Mouse (Mus musculus) myocyte (in vitro differentiated cells): ENCODE measurements around the gene Casz1. TPM values are rescaled to one million over a fixed set of nuclear protein-coding genes. Genes with fewer than 3 reads are reported as not detected.

Experiments used
- H3K27me3 ChIP-seq: one replicate; pipeline ENCODE4 v1.6.1; 2011; ENCODE audit not compliant: control insufficient read depth, insufficient read depth, insufficient read length
- H3K36me3 ChIP-seq: one replicate; pipeline ENCODE4 v1.6.1; 2011; ENCODE audit not compliant: control insufficient read depth, insufficient read depth
- H3K4me2 ChIP-seq: one replicate; pipeline ENCODE4 v1.6.1; 2011; ENCODE audit warnings: low read depth, control low read depth
- H3K4me3 ChIP-seq: one replicate; pipeline ENCODE4 v1.5.1; 2011; ENCODE audit warnings: mild to moderate bottlenecking, control low read depth, moderate library complexity
- H3K79me2 ChIP-seq: one replicate; pipeline ENCODE4 v1.6.1; 2011; ENCODE audit not compliant: control insufficient read depth, insufficient read depth
- H3ac ChIP-seq: one replicate; pipeline ENCODE4 v1.6.1; 2011; ENCODE audit not compliant: control insufficient read depth, insufficient read length
- CEBPB ChIP-seq: IDR thresholded peaks from 2 replicates; pipeline ENCODE4 v1.6.1; 2011; ENCODE audit warnings: mild to moderate bottlenecking, moderate library complexity; ENCODE audit not compliant: poor library complexity, insufficient read depth, severe bottlenecking
- E2F4 ChIP-seq: IDR thresholded peaks from one replicate; pipeline ENCODE4 v1.6.1; 2011; ENCODE audit warnings: mild to moderate bottlenecking, control low read depth, moderate library complexity; ENCODE audit not compliant: insufficient read depth
- MAX ChIP-seq: IDR thresholded peaks from one replicate; pipeline ENCODE4 v1.6.1; 2011; ENCODE audit warnings: low read depth, mild to moderate bottlenecking, control low read depth
- MYOD1 ChIP-seq, 3 experiments: IDR thresholded peaks; one replicate each; pipeline ENCODE4 v1.6.1; 2011; ENCODE audit warnings: control low read depth in 2 of 3, low read depth in 2 of 3, mild to moderate bottlenecking in 2 of 3, moderate library complexity in 1 of 3; ENCODE audit not compliant: insufficient read length in 2 of 3, control insufficient read depth in 1 of 3
- MYOG ChIP-seq, 3 experiments: IDR thresholded peaks; one replicate each; pipeline ENCODE4 v1.6.1; 2011; ENCODE audit warnings: control low read depth in 2 of 3, low read depth in 2 of 3, mild to moderate bottlenecking in 2 of 3; ENCODE audit not compliant: insufficient read length in 2 of 3, control insufficient read depth in 1 of 3, insufficient read depth in 1 of 3
- POLR2A ChIP-seq: IDR thresholded peaks from one replicate; pipeline ENCODE4 v1.6.1; 2011; ENCODE audit warnings: low read depth, mild to moderate bottlenecking, control low read depth, moderate library complexity; ENCODE audit not compliant: insufficient read length
- POLR2AphosphoS2 ChIP-seq: IDR thresholded peaks from one replicate; pipeline ENCODE4 v1.6.1; 2011; ENCODE audit warnings: low read depth, control low read depth; ENCODE audit not compliant: insufficient read length
- REST ChIP-seq: IDR thresholded peaks from one replicate; pipeline ENCODE4 v1.6.1; 2011; ENCODE audit warnings: mild to moderate bottlenecking, control low read depth, moderate library complexity; ENCODE audit not compliant: insufficient read depth, insufficient read length
- SRF ChIP-seq: IDR thresholded peaks from one replicate; pipeline ENCODE4 v1.6.1; 2011; ENCODE audit warnings: low read depth; ENCODE audit not compliant: control insufficient read depth, insufficient read length
- TCF12 ChIP-seq: IDR thresholded peaks from one replicate; pipeline ENCODE4 v1.6.1; 2011; ENCODE audit warnings: mild to moderate bottlenecking, control low read depth; ENCODE audit not compliant: poor library complexity, insufficient read depth, severe bottlenecking
- TCF3 ChIP-seq: IDR thresholded peaks from one replicate; pipeline ENCODE4 v1.6.1; 2011; ENCODE audit warnings: low read depth, control low read depth; ENCODE audit not compliant: insufficient read length
- USF1 ChIP-seq: IDR thresholded peaks from one replicate; pipeline ENCODE4 v1.6.1; 2011; ENCODE audit warnings: low read depth, mild to moderate bottlenecking, control low read depth, moderate library complexity
- polyA plus RNA-seq: library from polyadenylated mRNA; unstranded; fragments of >200 nt; fragmentation: generic; extraction: Trizol; gene quantifications from one replicate; pipeline ENCODE4 v1.2.1, GENCODE M21; 2012; ENCODE audit warnings: missing spikeins

The Casz1 gene
- polyA plus RNA-seq, 1 experiment, result 11.1 TPM

DNA sequence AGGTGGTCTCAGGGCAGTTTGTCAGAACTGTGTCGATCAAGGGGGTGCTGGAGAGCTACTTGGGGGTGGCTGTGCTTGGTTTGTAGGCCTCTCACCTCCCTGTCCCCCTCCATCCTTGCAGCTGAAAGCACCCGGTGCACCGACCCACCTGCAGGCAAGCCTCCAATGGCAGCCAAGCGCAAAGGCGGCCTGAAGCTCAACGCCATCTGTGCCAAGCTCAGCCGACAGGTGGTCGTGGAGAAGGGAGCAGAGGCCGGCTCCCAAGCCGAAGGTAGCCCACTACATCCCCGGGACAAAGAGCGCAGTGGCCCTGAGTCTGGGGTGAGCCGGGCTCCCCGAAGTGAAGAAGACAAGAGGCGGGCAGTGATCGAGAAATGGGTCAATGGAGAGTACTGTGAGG, 124.6 kb downstream of the Casz1 start:
- no peaks in the 10 kb centered on the region for H3K36me3 ChIP-seq
- no peak for TF ChIP-seq SRF
- no peak for TF ChIP-seq MYOD1 (IDR thresholded peaks at IDR 0.05; ENCODE audit: control insufficient read depth in 1 of 3, insufficient read length in 2 of 3, low read depth in 2 of 3)
- no peak for TF ChIP-seq USF1
- TF ChIP-seq MYOG (IDR thresholded peaks at IDR 0.05; ENCODE audit: control insufficient read depth in 1 of 3, insufficient read depth in 1 of 3, insufficient read length in 2 of 3, low read depth in 2 of 3), result no peak
- TF ChIP-seq POLR2A, result no peak
- no peak for TF ChIP-seq CEBPB
- TF ChIP-seq POLR2AphosphoS2, result no peak
- no peak for TF ChIP-seq REST
- TF ChIP-seq E2F4, result no peak
- no peak for TF ChIP-seq MAX
- no peak for TF ChIP-seq TCF12
- TF ChIP-seq TCF3, result no peak
- H3ac ChIP-seq, result no peak overlapping the region
- peaks cover 79% of the 10 kb centered on the region for H3K27me3 ChIP-seq
- H3K4me3 ChIP-seq, result no peak overlapping the region
- no peak overlapping the region for H3K4me2 ChIP-seq
- H3K79me2 ChIP-seq, result no peaks in the 10 kb centered on the region

DNA sequence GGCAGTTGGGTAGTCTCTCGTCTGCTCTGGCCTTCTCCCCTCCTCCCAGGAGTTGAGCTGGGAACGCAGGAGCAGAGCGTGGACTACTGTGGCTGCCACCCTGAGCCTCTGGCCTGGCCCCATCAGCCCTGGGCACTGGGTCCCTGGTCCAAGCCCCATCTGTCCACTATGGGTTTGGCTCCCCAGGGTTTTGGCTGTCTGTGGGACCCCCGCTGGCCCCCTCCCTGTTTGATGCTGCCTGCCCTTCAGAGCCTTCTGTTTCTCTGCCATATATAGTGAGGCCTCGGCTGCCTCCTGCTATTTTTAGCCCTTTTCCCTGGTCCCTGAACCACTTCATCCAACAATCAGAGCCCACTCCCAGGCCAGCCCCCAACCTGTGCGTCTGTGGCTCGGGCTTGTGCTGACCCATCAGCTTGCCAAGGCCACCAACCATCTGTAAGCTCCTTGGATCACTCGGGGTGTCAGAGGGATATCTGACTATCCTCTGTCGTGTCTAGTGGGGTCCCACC, 126.5 kb downstream of the Casz1 start:
- Histone ChIP-seq H3K79me2 (no peaks in the 10 kb centered on the region), H3K27me3 (peaks cover 80% of the 10 kb centered on the region), H3K36me3 (no peaks in the 10 kb centered on the region), H3ac (no peak overlapping the region), H3K4me2 (no peak overlapping the region), H3K4me3 (no peak overlapping the region)
- TF ChIP-seq MYOG (IDR thresholded peaks at IDR 0.05; ENCODE audit: control insufficient read depth in 1 of 3, insufficient read depth in 1 of 3, insufficient read length in 2 of 3, low read depth in 2 of 3) (no peak), REST (no peak), CEBPB (no peak), POLR2AphosphoS2 (no peak), USF1 (no peak), MAX (no peak), SRF (no peak), TCF12 (no peak), POLR2A (no peak), MYOD1 (IDR thresholded peaks at IDR 0.05; ENCODE audit: control insufficient read depth in 1 of 3, insufficient read length in 2 of 3, low read depth in 2 of 3) (no peak), TCF3 (no peak), E2F4 (no peak)

DNA sequence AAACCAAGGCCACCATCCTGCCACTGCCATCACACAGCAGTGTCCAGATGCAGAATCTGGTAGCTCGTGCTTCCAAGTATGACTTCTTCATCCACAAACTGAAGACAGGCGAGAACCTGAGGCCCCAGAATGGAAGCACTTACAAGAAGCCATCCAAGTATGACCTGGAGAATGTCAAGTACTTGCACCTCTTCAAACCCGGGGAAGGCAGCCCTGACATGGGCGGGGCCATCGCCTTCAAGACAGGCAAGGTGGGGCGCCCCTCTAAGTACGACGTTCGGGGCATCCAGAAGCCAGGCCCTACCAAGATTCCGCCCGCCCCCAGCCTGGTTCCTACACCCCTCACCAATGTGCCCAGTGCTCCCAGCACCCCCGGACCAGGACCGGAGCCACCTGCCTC, 128.9 kb downstream of the Casz1 start:
- no peak for TF ChIP-seq MAX
- no peak for TF ChIP-seq POLR2AphosphoS2
- TF ChIP-seq TCF3, result no peak
- TF ChIP-seq MYOG (IDR thresholded peaks at IDR 0.05; ENCODE audit: control insufficient read depth in 1 of 3, insufficient read depth in 1 of 3, insufficient read length in 2 of 3, low read depth in 2 of 3), result no peak
- no peak for TF ChIP-seq POLR2A
- TF ChIP-seq MYOD1 (IDR thresholded peaks at IDR 0.05; ENCODE audit: control insufficient read depth in 1 of 3, insufficient read length in 2 of 3, low read depth in 2 of 3), result no peak
- TF ChIP-seq TCF12, result no peak
- TF ChIP-seq SRF, result no peak
- no peak for TF ChIP-seq E2F4
- no peak for TF ChIP-seq USF1
- TF ChIP-seq CEBPB, result no peak
- no peak for TF ChIP-seq REST
- H3ac ChIP-seq, result no peak overlapping the region
- no peak overlapping the region for H3K4me2 ChIP-seq
- no peaks in the 10 kb centered on the region for H3K36me3 ChIP-seq
- peaks cover 81% of the 10 kb centered on the region for H3K27me3 ChIP-seq
- no peaks in the 10 kb centered on the region for H3K79me2 ChIP-seq
- no peak overlapping the region for H3K4me3 ChIP-seq

DNA sequence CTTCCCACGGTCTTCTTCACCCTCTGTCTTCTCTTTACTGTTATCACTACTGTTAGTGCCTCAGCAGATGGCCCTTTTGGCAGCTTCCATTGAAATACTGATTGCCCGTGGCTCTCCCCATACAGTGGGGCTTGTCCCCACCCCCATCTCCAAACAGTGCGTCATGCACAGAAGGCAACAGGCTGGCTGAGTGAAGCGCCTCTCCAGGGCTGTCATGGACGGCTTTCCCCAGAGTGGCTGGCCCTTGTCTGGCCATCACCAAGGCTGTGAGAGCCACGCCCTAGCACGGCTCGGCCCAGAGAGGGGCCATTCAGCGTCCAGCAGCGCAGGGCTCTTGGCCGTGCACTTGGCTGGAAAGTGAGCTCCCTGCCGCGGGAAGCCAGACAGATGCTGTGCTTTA, 131.0 kb downstream of the Casz1 start:
- Histone ChIP-seq H3K27me3 (peaks cover 83% of the 10 kb centered on the region), H3K36me3 (no peaks in the 10 kb centered on the region), H3K4me3 (no peak overlapping the region), H3ac (no peak overlapping the region), H3K79me2 (no peaks in the 10 kb centered on the region), H3K4me2 (no peak overlapping the region)
- no peak for TF ChIP-seq SRF
- TF ChIP-seq E2F4, result no peak
- no peak for TF ChIP-seq CEBPB
- no peak for TF ChIP-seq POLR2AphosphoS2
- peak in 1 of 3 experiments; percentile 17 for TF ChIP-seq MYOD1 (IDR thresholded peaks at IDR 0.05; ENCODE audit: control insufficient read depth in 1 of 3, insufficient read length in 2 of 3, low read depth in 2 of 3)

- H3K27me3 ChIP-seq, result peaks cover 80% of the 10 kb centered on the region
Observed at GRCm38 (mm10) chr4:148936111-148936510, 131.9 kb downstream of the Casz1 start.

More at GRCm38 (mm10) chr4:148936111-148936510, 131.9 kb downstream of the Casz1 start:
- no peaks in the 10 kb centered on the region for H3K79me2 ChIP-seq
- H3ac ChIP-seq, result no peak overlapping the region
- H3K4me3 ChIP-seq, result no peak overlapping the region
- H3K4me2 ChIP-seq, result no peak overlapping the region
- no peaks in the 10 kb centered on the region for H3K36me3 ChIP-seq
- TF ChIP-seq USF1 (no peak), REST (no peak), MYOD1 (IDR thresholded peaks at IDR 0.05; ENCODE audit: control insufficient read depth in 1 of 3, insufficient read length in 2 of 3, low read depth in 2 of 3) (no peak), POLR2A (no peak), TCF12 (no peak), SRF (no peak), MAX (no peak), TCF3 (no peak), CEBPB (no peak), MYOG (IDR thresholded peaks at IDR 0.05; ENCODE audit: control insufficient read depth in 1 of 3, insufficient read depth in 1 of 3, insufficient read length in 2 of 3, low read depth in 2 of 3) (no peak), POLR2AphosphoS2 (no peak)
